Mouse (Mus musculus) kidney, postnatal 0 days (tissue): ENCODE measurements around the gene Srsf11. TPM values are rescaled to one million over a fixed set of nuclear protein-coding genes. Genes with fewer than 3 reads are reported as not detected.

Experiments used
- ATAC-seq: fragments of 200-750 bp; cut with Nextera tagmentation; replicated peaks from 2 replicates; pipeline ENCODE4 v1.8.0; 2017; ENCODE audit warnings: low read depth, moderate number of reproducible peaks, moderate TSS enrichment, moderate library complexity; ENCODE audit not compliant: low FRiP score
- DNase-seq: peaks from one replicate; pipeline ENCODE4 v3.0.0-alpha.2; 2016; ENCODE audit warnings: low spot score
- H3K27ac ChIP-seq: fragments of 300-500 bp; sonication (generic); 2 replicates; pipeline ENCODE4 v1.5.1; 2014; ENCODE audit warnings: mild to moderate bottlenecking
- H3K27me3 ChIP-seq: fragments of 300-500 bp; sonication (generic); 2 replicates; pipeline ENCODE4 v1.6.1; 2014; ENCODE audit warnings: low read length, mixed read lengths; ENCODE audit not compliant: insufficient read depth
- H3K36me3 ChIP-seq: fragments of 300-500 bp; sonication (generic); 2 replicates; pipeline ENCODE4 v1.6.1; 2014; ENCODE audit warnings: low read length, mixed read lengths; ENCODE audit not compliant: insufficient read depth
- H3K4me1 ChIP-seq: fragments of 300-500 bp; sonication (generic); replicated peaks from 2 replicates; pipeline ENCODE4 v1.6.1; 2014; ENCODE audit warnings: antibody characterized with exemption, low read length, mixed read lengths; ENCODE audit not compliant: insufficient read depth
- H3K4me2 ChIP-seq: fragments of 300-500 bp; sonication (generic); 2 replicates; pipeline ENCODE4 v1.6.1; 2014; ENCODE audit warnings: mild to moderate bottlenecking, low read length, moderate library complexity, mixed read lengths
- H3K4me3 ChIP-seq: fragments of 300-500 bp; sonication (generic); replicated peaks from 2 replicates; pipeline ENCODE4 v1.5.1; 2014; ENCODE audit warnings: low read depth, low read length
- H3K9ac ChIP-seq: fragments of 300-500 bp; sonication (generic); 2 replicates; pipeline ENCODE4 v1.6.1; 2014; ENCODE audit warnings: low read depth, low read length
- H3K9me3 ChIP-seq: fragments of 300-500 bp; sonication (generic); replicated peaks from 2 replicates; pipeline ENCODE4 v1.6.1; 2016; ENCODE audit warnings: low read length, inconsistent platforms, mixed read lengths
- CTCF ChIP-seq: IDR thresholded peaks from 2 replicates; pipeline ENCODE4 v1.5.1; 2016; ENCODE audit warnings: antibody characterized with exemption, low read depth, mild to moderate bottlenecking, moderate library complexity
- WGBS: fragments of 180-500 bp; shearing (Covaris S2); extraction: QIAGEN DNeasy Blood & Tissue Kit; methylation state at CpG from one replicate; pipeline ENCODE4 v1.1.7; 2014; 5-methylcytosine and 5-hydroxymethylcytosine counted together
- polyA plus RNA-seq: library from polyadenylated mRNA; unstranded; fragments of >200 nt; fragmentation: Nextera tagmentation; extraction: Ambion mirVana; gene quantifications from 2 replicates; pipeline ENCODE4 v1.2.1, GENCODE M21; 2015

Srsf11 gene
- polyA plus RNA-seq, 1 experiment from 2014 or later: 238 TPM

DNA sequence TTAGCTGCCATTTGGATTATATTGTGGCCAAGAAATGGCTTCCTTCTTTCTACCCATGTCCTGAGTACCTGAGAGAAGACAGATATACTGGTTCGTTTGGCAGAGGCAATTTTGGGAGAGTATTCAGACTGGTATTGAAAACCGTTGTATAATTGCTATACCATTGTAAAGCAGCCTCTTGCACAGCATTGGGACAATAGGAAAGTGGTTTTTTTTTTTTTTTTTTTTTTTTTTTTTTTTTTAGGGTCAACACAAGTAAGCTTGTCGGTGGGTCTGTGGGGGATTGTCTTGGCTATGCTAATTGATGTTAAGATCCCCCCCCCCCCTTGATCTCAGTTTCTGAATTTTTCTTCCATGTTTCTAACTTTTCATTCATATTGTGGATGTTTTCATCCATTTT, 1.7 kb upstream of the Srsf11 start:
- Histone ChIP-seq H3K4me1 (0 out of 2 replicates have a peak, but pooled peaks cover 5% of the 10 kb centered on the region), H3K4me2 (no peak overlapping the region), H3K4me3 (no peak overlapping the region), H3K9me3 (no peaks in the 10 kb centered on the region), H3K27ac (no peak overlapping the region), H3K27me3 (no peaks in the 10 kb centered on the region), H3K36me3 (no peaks in the 10 kb centered on the region), H3K9ac (no peak overlapping the region)
- DNase-seq: no peak
- no peak for TF ChIP-seq CTCF
- no peak for ATAC-seq
- 78% methylated on average over 3 of the region's 3 CpGs for WGBS

DNA sequence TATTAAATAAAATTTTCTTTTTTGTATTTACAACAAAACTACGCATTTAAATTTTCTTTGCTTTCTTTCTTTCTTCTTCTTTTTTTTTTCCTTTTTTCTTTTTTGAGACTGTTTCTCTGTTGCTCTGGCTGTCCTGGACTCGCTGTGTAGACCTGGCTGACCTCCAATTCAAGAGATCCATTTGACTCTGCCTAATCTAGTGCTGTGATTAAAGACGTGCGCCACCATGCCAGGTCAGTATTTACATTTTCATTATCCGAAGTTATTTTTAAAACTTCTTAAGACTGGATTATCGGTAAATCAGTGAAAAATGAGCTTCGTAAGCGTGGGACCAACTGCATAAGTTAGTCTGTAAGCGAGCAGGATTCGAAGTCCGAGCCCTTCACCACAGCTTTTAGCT, 573 bp downstream of the Srsf11 start:
- Histone ChIP-seq H3K36me3 (no peaks in the 10 kb centered on the region), H3K27ac (peak overlapping the region; percentile 87), H3K9me3 (no peaks in the 10 kb centered on the region), H3K4me1 (0 out of 2 replicates have a peak, but pooled peaks cover 5% of the 10 kb centered on the region), H3K27me3 (no peaks in the 10 kb centered on the region), H3K9ac (peak overlapping the region; percentile 83), H3K4me2 (peak overlapping the region; percentile 64), H3K4me3 (peak overlapping the region; percentile 80)
- no peak for ATAC-seq
- no peak for TF ChIP-seq CTCF
- peak; percentile 21 for DNase-seq
- WGBS: under 1% methylated on average over 11 of the region's 11 CpGs

DNA sequence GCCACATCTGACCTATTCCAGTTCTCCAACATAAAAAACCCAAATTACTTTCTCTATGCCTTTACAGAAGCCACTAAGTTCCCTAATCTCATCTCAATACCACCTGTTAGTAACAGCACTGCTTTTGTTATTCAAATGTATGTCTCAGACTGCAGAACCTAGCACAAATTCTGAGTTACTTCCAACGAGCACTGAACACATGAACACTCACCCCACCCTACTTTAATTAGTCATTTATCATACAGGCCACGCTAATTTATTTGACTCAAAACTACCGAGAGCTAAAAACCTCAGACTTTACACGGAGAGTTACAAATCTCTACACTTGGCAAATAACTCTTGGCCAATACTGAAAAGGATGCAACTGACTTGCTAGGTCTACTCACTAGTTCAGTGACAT, 4.3 kb downstream of the Srsf11 start:
- peak overlapping the region; percentile 75 for H3K4me2 ChIP-seq
- 5% methylated on average over 4 of the region's 4 CpGs for WGBS
- H3K4me1 ChIP-seq: 0 out of 2 replicates have a peak, but pooled peaks cover 5% of the 10 kb centered on the region
- TF ChIP-seq CTCF: no peak
- no peaks in the 10 kb centered on the region for H3K9me3 ChIP-seq
- ATAC-seq (no peak), DNase-seq (peak; percentile 3)
- H3K27ac ChIP-seq: peak overlapping the region; percentile 97
- peak overlapping the region; percentile 93 for H3K9ac ChIP-seq
- no peaks in the 10 kb centered on the region for H3K27me3 ChIP-seq
- no peaks in the 10 kb centered on the region for H3K36me3 ChIP-seq
- H3K4me3 ChIP-seq: peak overlapping the region; percentile 75

DNA sequence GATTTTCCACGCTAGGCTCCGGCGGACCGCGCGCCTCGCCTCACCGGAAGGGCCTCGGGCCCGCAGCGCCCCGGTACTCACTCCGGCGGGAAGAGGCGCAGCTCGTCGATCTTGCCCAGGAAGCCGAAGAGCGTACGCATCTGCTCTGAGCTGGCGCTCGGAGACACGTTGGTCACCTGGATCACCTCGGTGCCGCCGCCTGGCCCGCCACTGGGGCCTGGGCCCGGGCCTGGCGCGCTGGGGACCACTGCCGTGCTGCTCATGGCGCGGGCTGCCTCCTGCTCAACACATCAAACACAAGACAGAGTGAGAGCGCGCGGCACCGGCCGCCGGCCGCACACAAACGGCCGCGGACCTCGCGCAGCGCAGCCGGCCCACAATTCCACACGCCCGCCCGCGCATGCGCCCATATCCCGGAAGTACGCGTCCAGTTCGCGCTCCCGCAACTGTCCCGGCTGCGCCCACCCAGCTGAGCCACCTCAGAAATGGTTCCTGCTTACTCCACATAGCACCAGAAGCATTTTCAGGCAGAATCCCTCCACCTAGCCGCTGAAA, 5.0 kb downstream of the Srsf11 start:
- TF ChIP-seq CTCF: no peak; the same call in 1 of the 2 replicates

DNA sequence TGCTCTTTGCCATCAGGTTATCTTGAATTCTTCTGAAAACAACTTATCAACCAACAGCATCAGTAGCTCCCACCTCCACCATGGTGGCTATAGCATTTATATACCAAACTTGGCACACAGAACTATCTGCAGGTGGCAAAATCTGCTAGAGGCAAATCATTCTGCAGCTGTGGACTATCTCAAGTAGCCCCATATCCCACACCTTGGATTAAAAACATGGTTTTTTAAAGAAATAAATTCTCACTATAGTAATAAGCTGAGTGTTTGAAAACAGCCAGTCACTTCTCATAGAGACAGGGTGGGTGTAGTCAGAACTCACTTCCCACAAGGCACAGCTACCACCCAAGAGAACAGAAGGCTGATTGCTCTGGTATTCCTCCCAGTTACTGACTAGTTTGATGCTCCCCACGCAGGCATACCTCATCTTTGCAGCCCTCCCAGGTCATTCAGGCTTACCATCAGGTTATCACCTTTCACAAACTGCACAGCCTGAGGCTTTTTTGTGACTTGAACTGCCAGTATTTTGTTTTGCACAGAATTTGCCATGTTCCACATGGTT, 26.6 kb downstream of the Srsf11 start:
- WGBS: 18% methylated on average over 1 of the region's 1 CpGs
- Histone ChIP-seq H3K9ac (no peak overlapping the region), H3K36me3 (peaks cover 37% of the 10 kb centered on the region), H3K4me1 (no peaks in the 10 kb centered on the region), H3K9me3 (no peaks in the 10 kb centered on the region), H3K4me2 (no peak overlapping the region), H3K27ac (no peak overlapping the region), H3K27me3 (no peaks in the 10 kb centered on the region), H3K4me3 (no peak overlapping the region)
- no peak for TF ChIP-seq CTCF
- 0 out of 2 replicates have a peak, but pooled peaks have one; percentile 15 for ATAC-seq
- DNase-seq: no peak

More for the DNA sequence above, 5.0 kb downstream of the Srsf11 start:
- Histone ChIP-seq H3K27me3 (no peaks in the 10 kb centered on the region), H3K9ac (peak overlapping the region; percentile 93), H3K4me1 (0 out of 2 replicates have a peak, but pooled peaks cover 5% of the 10 kb centered on the region), H3K27ac (peak overlapping the region; percentile 97), H3K9me3 (no peaks in the 10 kb centered on the region), H3K36me3 (0 out of 2 replicates have a peak, but pooled peaks cover 2% of the 10 kb centered on the region), H3K4me2 (peak overlapping the region; percentile 75), H3K4me3 (peak overlapping the region; percentile 75)
- ATAC-seq: peak; percentile 93
- DNase-seq: peak; percentile 95
- WGBS: under 1% methylated on average over 61 of the region's 61 CpGs

DNA sequence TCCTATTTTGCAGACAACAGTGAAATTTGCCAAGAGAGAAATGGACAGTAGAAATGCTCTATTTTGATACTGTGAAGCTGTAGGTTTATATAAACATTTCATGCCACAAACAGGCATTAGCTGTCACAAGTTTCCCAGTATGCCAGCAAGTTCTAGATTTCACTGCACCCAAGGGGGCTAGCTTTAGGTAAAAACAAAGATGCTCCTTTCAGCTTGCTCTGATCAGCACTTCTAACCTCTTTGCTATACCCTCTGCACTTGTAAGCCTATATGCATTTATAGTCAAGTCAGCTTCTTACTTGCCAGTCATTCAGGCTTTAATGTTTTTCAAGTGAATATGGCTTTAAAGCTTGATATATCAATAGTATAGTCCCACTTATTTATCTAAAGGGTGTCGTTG, 27.8 kb downstream of the Srsf11 start:
- Histone ChIP-seq H3K9me3 (no peaks in the 10 kb centered on the region), H3K36me3 (peaks cover 34% of the 10 kb centered on the region), H3K9ac (no peak overlapping the region), H3K4me3 (no peak overlapping the region), H3K27ac (no peak overlapping the region), H3K27me3 (no peaks in the 10 kb centered on the region), H3K4me2 (no peak overlapping the region), H3K4me1 (no peaks in the 10 kb centered on the region)
- TF ChIP-seq CTCF: no peak
- WGBS: 71% methylated on average over 1 of the region's 1 CpGs
- ATAC-seq: no peak
- no peak for DNase-seq
